Mouse (Mus musculus) gastrocnemius, adult 8-10 months (tissue): ENCODE results near the gene Sipa1l3. TPM values are rescaled to one million over a fixed set of nuclear protein-coding genes. Genes with fewer than 3 reads are reported as not detected.

Experiments
- DNase-seq, 2 experiments: peaks; one replicate each; pipeline ENCODE4 v3.0.0; 2022; ENCODE audit warnings: low spot score in 2 of 2
- total RNA-seq, 4 experiments: library from RNA; stranded (reverse); gene quantifications; 2 replicates each; pipeline ENCODE4 v1.2.4; 2022

Gene Sipa1l3
- total RNA-seq, 4 experiments from 2014 or later = 5.3 to 7.0 (median 6.2) TPM

DNA sequence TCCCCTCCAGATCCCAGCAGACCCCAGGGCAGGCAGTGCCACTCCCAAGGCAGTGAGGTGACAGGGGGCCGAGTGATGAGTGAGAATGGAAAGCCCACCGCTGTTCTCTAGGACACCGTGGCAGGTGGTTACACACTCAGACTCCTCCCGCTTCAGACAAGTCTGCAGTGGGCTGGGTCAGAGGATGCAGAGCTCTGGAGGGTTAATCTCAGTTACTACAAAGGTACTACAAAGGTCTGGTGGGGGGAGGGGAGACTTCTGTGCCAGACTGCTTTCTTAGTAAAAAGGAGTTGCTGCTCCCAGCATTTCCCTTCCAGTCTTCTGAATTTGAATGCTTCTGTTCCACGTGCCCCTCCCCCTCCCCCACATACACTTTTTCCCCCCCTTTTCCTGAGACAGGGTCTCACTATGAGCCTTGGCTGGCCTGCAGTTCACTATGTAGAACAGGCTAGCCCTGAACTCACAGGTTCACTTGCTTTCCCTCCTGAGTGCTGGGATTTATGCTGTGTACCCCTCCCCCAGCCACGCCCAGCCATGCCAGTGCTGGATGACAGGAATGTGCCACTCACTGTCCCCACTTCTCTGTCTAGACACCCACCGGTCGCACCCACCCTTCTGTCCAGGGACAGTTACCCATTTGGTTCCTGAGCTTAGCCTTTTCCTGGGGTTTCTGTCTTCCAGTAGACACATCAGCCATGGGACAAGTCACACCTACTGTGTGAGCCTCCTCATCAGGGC is 100.9 kb downstream of the Sipa1l3 start:
- no peak for DNase-seq

- no peak for DNase-seq
Observed at GRCm38 (mm10) chr7:29416906-29417305, 101.5 kb downstream of the Sipa1l3 start.

DNA sequence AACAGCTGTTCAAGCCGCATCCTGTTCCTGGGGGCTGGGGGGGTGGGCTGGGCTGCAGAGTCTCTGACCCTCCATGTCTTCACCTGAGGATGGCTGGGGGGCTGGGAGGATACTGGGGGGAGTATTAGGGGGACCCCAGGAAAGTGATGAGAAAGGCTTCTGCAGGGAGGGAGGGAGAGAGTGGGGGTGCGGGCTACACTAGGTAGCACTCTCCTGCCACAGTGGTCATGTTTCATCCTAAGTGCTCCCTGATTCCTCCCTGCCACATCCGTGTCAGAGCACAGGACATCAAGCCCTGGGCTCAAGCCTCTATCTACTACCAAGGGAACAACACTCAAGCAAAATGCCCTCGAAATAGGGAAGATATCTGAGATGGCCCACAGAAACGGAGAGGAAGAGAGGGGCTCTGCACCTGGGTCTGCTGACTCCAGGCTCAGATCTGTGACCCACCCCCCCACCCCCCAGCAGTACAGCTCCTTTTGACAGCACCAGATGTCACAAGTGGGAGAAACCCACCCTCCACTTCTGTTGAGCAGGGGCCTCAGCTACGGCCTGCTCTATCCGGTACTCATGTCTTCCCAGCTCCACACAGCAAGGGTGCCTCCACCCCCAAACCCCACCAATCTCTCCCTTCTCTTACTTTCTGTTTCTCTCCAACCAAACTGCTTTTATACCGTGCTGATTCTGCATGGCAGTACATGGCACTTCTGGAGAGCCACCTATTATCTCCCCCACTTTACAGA is 106.4 kb downstream of the Sipa1l3 start:
- DNase-seq = no peak

DNA sequence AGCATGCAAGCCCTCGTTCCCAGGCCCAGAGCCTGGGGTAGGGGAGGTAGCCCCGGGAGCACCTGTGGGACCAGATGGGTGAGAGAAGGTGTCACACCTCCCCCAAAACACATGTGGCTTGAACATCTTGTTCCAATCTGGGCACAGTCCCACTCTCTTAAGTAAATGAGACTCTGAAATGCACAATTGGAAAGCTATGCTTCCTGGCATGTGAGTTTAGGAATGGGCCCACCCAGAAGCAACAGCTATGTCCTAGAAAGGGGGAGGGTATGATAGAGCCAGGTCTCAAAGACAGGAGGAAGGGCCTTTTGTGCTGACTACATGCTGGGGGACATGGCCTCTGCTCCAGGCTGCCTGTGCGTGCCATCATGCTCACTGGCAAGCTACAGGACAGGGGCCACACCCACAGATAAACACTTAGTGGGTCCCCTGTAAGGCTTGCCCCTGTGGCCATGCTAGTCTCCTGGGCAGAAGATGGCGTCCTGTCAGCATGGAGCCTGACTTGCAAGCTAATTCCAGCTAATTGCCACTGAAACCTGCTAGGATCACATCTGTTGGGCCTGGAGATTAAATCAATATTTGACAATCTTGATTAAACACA is 107.1 kb downstream of the Sipa1l3 start:
- no peak for DNase-seq

DNA sequence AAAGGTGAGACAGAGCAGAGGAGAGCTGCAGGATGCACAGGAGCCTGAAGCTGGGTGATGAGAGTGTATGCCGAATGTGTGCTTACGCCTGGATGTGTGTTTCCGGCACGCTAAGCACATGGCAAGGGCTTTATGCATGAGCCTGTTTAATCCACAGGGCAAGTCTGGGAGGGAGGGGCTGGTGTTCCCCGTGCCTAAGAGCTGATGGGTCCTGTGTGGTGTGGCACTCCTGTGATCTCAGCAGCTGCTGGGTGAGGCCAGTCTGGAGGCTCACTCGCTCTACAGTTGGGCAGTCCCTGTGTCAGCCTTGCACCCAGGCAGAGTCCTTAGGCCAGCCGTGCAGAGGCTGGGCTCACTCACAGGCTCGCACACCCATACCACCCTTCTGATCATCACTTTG is 108.0 kb downstream of the Sipa1l3 start:
- no peak for DNase-seq

DNA sequence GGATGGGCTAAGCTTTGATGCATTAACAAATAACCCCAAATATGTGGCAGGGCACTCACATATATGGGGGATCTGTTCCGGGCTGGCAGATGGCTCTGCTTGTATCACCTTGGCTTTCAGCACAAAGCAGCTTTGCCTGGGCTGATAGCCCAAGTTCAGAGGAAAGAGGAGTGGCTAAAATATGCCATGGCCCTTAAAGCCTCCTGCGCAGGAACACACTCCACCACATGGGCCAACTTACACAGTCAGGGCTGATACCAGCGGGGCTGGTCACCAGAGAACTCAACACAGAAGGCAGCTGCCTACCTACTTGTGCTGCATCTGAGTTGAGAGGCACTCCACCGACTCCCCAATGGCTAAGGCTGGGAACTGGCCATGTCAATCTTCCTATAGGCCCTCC is 111.6 kb downstream of the Sipa1l3 start:
- DNase-seq = no peak

DNA sequence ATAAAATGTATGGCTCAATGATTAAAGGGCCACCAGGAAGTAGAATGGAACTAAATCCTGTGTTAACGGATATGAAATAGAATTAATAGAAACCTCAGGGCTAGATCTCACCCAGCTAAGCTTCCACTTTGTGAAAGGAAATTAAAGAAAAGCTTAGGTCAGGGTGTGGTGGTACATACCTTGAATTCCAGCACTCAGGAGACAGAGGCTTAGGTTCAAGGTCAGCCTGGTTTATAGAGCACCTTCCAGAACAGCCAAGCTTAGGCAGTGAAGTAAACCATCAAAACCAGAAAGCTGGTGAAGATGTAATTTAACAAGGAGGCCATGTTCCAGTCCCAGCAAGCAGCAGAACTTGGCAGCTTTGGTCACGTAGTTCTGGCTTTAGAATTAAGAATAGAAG is 114.3 kb downstream of the Sipa1l3 start:
- no peak for DNase-seq

- DNase-seq = no peak
Observed at GRCm38 (mm10) chr7:29402015-29402414, 116.4 kb downstream of the Sipa1l3 start.

- DNase-seq = no peak
Observed at GRCm38 (mm10) chr7:29400451-29400850, 118.0 kb downstream of the Sipa1l3 start.

DNA sequence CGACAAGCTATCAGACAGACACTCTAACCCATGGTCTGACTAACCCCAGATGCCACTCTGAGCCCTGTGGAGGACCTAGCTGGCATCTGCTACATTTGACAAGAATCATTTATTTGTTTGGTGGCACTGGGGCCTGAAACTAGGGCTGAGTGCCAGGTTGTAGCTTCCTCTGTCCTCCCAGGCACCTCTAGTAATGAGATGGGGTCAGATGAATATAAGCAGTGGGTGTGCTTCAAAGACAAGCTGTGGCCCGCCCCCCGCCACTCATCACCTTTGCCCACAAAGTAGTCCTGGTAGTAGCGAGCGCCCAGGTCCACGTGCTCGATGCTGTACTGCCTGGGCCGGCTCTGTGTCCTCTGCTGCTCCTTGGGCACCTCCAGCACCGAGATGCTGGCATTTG is 119.4 kb downstream of the Sipa1l3 start:
- no peak for DNase-seq

DNA sequence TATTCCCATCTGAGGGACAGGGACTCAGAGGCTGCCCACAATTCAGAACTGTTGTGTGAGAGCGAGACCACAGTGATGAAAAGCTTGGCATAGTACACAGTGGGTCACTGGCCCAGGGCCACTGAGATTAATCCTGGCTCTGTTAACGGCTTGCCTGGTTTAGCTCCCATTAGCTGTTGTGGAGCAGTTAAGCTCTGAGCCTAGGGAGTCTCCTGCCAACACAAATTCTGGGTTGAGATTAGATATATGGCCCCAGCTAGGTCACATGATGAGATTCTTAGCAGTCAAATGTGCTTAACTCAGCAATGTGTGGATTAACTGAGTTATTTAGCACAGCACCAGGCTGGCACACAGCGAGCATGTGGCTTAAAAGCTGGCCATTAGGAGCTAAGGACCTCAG is 121.0 kb downstream of the Sipa1l3 start:
- no peak for DNase-seq

DNA sequence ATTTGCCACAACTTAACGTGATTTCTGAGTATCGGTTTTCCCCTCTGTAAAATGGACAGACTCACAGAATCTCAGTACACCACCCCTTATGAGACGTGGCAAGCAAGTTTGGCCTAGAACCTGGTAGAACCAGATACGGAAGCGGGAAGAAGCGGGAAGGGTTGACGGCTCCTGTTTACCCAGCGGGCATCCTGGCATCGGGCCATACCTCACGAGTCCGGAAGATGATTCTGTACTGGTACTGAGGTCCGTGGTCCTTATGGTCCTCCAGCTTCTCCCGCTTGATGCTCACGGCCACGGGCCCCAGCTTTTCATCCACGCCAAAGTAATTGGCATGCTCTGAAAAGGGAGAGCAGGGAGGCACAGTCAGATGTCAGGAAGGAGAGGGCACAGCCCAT is 121.5 kb downstream of the Sipa1l3 start:
- DNase-seq = no peak

DNA sequence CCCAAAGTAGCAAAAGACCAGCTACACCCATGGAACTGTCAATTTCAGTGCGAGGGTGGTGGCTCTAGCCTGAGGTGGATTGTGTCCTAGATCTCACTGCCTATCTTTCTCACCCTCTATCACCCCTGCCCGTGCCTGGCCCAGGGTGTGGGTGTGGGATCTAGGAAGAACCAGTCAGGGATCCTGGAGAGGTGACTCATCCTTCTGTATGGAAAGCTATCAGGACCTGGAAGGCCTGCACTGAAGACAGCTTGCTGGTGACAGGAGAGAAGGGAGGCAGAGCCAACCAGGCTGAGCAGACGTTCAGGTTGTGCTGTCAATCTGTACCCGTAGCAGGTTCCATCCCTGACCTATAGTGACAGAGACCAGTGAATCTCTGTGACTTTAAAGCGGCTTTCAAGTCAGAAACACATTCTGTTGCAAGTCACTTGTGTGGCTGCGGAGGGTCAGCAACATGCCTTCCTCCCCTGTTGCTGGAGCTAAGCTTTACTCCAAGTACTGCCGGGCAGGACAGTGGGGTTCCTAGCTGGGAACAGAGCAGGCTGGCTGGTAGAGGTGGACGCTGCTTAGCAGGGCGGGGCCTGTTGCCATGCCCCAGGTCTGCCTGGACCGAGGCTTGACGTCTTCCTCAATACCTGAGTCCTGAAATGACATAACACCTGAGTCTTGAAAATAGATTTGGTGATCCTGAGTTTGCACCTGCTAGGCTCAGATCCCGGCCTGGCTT is 122.1 kb downstream of the Sipa1l3 start:
- DNase-seq = no peak

DNA sequence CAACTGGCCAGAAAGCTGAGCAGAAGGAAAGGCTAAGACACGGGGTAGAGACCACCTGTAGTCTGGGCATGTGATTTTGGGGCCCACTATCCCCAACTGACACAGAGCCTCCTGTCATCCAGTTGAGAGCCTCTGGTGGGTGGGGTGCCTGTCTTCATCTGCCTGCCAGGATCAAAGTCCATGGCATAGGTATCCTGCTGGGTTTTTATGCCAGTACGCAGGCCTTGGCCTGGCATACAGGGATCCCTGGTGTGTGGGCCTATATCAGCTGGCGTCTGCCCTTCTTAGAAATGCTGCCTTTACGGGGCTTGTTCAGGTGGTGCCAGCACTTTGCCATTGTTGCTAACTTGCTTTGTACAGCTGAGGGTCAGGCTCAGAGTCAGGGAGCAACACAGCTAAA is 123.3 kb downstream of the Sipa1l3 start:
- no peak for DNase-seq

DNA sequence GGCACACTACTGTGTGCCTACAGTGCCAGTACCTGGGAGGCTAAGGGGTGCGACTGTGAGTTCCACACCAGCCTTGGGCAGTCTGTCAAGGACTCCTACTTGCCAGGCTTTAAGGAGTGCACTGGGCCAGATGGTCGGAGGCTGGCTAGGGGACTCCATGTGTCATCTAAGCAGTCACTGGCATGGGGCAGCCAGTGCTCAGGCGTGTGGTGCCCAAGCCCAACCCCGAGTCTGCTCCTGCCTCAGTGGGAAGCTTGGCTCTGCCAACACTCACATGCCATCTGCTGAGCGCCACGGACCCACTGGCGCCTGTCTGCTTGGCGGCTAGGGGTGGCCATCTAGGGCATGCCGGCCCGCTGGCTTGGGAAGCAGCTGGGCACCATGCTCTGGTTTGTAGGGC is 125.1 kb downstream of the Sipa1l3 start:
- no peak for DNase-seq

DNA sequence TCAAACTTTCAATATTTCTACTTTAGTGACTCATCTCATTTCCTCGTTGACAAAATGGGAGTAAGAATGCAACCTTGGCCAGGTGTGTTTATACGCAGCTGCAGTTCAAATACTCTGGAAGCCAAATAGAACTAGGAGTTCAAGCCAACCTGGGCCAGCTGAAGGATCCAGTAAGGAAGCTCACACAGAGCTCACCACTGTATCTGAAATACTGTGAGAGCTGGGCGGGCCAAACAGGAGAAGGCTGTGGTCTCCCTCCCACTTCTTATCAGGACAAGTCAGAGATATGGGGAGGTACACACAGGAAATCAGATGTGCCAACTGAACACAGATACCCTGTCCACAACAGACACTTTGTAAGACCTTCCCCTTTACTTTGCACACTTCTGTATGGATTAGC is 125.6 kb downstream of the Sipa1l3 start:
- no peak for DNase-seq

DNA sequence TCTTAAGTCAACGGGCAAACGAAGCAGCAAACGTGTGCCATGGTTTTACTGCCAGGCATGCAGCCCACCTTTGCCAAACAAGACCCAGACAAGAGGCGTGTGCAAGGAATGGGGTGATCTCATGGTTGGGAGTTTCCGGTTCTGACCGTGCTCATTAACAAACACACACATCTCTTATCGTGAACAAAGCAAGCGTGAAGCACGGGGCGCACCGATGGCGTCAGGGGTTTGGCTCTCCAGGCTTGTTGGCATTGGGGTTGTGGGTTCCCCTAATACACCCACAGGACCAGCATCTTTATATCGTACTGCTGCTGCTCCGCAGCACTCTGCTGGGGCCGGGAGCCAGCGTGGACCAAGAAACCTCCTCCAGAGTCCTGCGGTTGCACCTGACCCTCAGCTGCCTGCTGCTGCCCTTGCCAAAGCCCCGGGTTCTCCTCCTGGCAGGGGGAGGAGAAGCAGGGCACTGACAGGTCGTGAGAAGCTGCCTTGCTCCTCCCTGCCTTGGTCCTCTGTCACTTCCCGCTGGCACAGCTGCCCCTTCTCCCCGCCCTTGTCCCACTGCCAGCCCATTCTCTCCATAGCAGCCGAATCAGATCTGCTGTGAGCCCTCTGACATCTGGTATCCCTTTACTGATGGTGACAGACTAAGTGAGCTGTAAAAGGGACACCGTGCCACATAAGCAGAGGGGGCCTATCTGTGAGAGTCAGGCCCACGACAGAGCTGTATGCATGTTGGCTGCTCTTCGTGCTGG is 126.5 kb downstream of the Sipa1l3 start:
- DNase-seq = no peak

GRCm38 (mm10) chr7:29391112-29391760 is 127.2 kb downstream of the Sipa1l3 start:
- DNase-seq = no peak

- DNase-seq = no peak
Observed at GRCm38 (mm10) chr7:29390234-29390633, 128.2 kb downstream of the Sipa1l3 start.

GRCm38 (mm10) chr7:29387524-29388068 is 130.8 kb downstream of the Sipa1l3 start:
- no peak for DNase-seq
